Mouse (Mus musculus) small intestine, adult 2 months (tissue): Measurements from ENCODE around the gene Slc24a5. TPM values are rescaled to one million over a fixed set of nuclear protein-coding genes. Genes with fewer than 3 reads are reported as not detected.

Experiments
- H3K27ac ChIP-seq: fragments of 200-500 bp; 2 replicates; pipeline ENCODE4 v1.5.1; 2012; ENCODE audit warnings: low read depth, low read length, control low read depth, inconsistent platforms; ENCODE audit not compliant: insufficient read depth
- H3K27me3 ChIP-seq: fragments of 200-500 bp; 2 replicates; pipeline ENCODE4 v1.6.1; 2012; ENCODE audit warnings: mild to moderate bottlenecking, moderate library complexity, low read length, inconsistent platforms; ENCODE audit not compliant: control insufficient read depth, insufficient read depth
- H3K36me3 ChIP-seq: fragments of 200-500 bp; 2 replicates; pipeline ENCODE4 v1.6.1; 2012; ENCODE audit warnings: mild to moderate bottlenecking, low read length, control low read depth, inconsistent platforms; ENCODE audit not compliant: control insufficient read depth, insufficient read depth
- H3K4me1 ChIP-seq: fragments of 200-500 bp; 2 replicates; pipeline ENCODE4 v1.6.1; 2012; ENCODE audit warnings: low read length, inconsistent platforms, mixed read lengths; ENCODE audit not compliant: control insufficient read depth, insufficient read depth, insufficient read length
- H3K4me3 ChIP-seq: fragments of 200-500 bp; 2 replicates; pipeline ENCODE4 v1.5.1; 2012; ENCODE audit warnings: low read depth, mild to moderate bottlenecking, control low read depth, inconsistent platforms, low read length, moderate library complexity
- CTCF ChIP-seq: fragments of 200-500 bp; IDR thresholded peaks from 2 replicates; pipeline ENCODE4 v1.5.1; 2012; ENCODE audit warnings: low read depth, mild to moderate bottlenecking, control low read depth, inconsistent platforms, low read length, moderate library complexity, mixed read lengths; ENCODE audit not compliant: insufficient replicate concordance, insufficient read length; ENCODE audit errors: extremely low read depth
- POLR2A ChIP-seq: fragments of 200-500 bp; IDR thresholded peaks from 2 replicates; pipeline ENCODE4 v1.6.1; 2012; ENCODE audit warnings: low read depth, mild to moderate bottlenecking, control low read depth, inconsistent platforms, low read length, moderate library complexity
- WGBS: fragments of 180-500 bp; shearing (Covaris S2); methylation state at CpG from one replicate; pipeline ENCODE4 v1.1.7; 2018; 5-methylcytosine and 5-hydroxymethylcytosine counted together
- polyA plus RNA-seq: library from polyadenylated mRNA; depleted of rRNA; stranded (reverse); fragments of >200 nt; gene quantifications from 2 replicates; pipeline ENCODE4 v1.2.3, GENCODE M21; 2012

Slc24a5 gene
- polyA plus RNA-seq, 1 experiment, result not detected

DNA sequence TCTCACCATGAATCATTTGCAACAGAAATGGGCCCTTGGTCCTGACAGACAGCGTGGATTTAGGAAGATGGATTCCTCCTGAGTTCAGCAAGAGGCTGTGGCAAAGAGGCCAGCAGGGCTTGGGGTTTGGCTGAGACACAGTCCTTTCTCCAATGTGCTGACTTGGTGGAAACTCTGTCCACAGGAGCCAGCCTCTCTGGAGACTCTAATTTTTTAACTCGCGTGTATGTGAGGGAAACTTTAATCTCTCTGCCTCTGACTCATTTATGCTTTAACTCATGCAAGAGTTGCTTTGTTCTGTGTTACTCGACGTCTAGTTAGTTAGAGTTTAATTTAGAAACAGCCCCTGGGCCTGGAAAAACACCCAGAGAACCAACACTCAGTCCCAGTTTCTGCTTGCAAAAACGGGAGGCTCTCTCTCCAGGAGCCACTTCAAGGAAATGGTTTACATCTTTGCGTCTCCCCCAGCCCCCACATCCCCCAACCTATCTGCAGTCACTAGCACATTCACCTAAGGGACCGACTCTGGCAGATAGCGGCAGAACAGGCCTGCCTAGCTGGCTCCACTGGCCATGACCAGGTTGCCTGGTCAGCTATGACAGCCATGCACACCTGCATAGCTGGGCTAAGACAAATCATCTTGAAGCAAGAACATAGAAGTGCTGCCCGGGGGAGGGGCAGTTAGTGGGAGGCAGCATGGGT is 34.7 kb upstream of the Slc24a5 start:
- 56% methylated on average over 10 of the region's 10 CpGs for WGBS

DNA sequence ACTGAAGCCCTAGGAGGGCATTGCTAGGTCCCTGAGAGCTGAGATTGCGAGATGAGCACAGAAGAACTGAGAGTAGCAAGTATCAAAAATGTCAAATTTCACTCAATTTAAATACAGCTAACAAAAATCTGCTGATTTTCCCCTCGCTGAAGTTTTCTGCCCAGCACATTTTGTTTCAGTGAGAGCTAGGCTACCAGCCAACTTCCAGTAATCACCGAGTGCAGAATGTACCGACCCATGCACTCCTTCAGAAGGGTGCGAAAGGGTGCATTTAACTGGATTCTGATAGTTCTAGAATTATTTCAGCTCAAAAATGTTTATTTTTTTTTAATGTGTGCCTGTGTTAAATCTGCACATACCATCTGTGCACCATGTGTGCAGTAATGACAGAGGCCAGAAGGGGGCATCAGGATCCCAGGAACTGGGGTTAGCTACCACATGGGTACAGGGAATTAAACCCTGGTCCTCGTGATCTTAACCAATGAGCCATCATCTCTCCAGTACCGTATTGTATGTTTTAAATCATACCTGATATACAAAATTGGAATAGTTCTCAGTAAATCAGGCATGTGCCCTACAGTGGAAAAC is 12.5 kb upstream of the Slc24a5 start:
- no peak overlapping the region for H3K27ac ChIP-seq
- 83% methylated on average over 7 of the region's 7 CpGs for WGBS
- TF ChIP-seq CTCF, result no peak
- TF ChIP-seq POLR2A, result no peak
- no peaks in the 10 kb centered on the region for H3K27me3 ChIP-seq
- H3K4me1 ChIP-seq, result no peaks in the 10 kb centered on the region
- no peaks in the 10 kb centered on the region for H3K36me3 ChIP-seq
- no peak overlapping the region for H3K4me3 ChIP-seq

More for the DNA sequence above, 34.7 kb upstream of the Slc24a5 start:
- Histone ChIP-seq H3K4me1 (no peaks in the 10 kb centered on the region), H3K27ac (no peak overlapping the region), H3K27me3 (no peaks in the 10 kb centered on the region), H3K36me3 (no peaks in the 10 kb centered on the region), H3K4me3 (no peak overlapping the region)
- no peak for TF ChIP-seq CTCF
- TF ChIP-seq POLR2A, result no peak

GRCm38 (mm10) chr2:125057250-125057815 is 10.6 kb upstream of the Slc24a5 start:
- WGBS, result 20% methylated on average over 7 of the region's 7 CpGs
- no peaks in the 10 kb centered on the region for H3K4me1 ChIP-seq
- H3K36me3 ChIP-seq, result no peaks in the 10 kb centered on the region
- no peak for TF ChIP-seq POLR2A
- TF ChIP-seq CTCF, result no peak
- no peak overlapping the region for H3K27ac ChIP-seq
- H3K27me3 ChIP-seq, result no peaks in the 10 kb centered on the region
- H3K4me3 ChIP-seq, result no peak overlapping the region

DNA sequence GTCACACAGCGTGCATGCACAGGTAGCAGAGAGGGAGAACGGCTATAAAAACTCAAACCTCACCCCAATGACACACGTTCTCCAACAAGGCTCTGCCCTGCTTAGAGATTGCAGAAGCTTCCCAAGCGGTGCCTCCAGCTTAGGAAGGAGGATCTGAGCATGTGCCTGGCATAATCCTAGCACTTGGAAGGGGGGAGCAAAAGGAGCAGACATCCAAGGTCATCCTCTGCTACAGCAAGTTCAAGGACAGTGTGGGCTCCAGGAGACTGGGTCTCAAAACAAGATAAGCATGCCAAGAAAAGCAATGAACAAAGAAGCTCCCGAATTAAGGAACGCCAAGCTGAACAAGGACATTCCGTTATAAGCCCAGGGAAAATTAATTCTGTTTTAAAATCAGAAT is 6.5 kb upstream of the Slc24a5 start:
- no peak overlapping the region for H3K27ac ChIP-seq
- 91% methylated on average over 7 of the region's 7 CpGs for WGBS
- H3K36me3 ChIP-seq, result no peaks in the 10 kb centered on the region
- H3K4me3 ChIP-seq, result no peak overlapping the region
- TF ChIP-seq POLR2A (no peak), CTCF (no peak)
- no peaks in the 10 kb centered on the region for H3K4me1 ChIP-seq
- H3K27me3 ChIP-seq, result no peaks in the 10 kb centered on the region

- H3K4me3 ChIP-seq, result no peak overlapping the region
- no peak overlapping the region for H3K27ac ChIP-seq
- 63% methylated on average over 4 of the region's 4 CpGs for WGBS
- H3K27me3 ChIP-seq, result no peaks in the 10 kb centered on the region
- H3K36me3 ChIP-seq, result no peaks in the 10 kb centered on the region
- TF ChIP-seq CTCF (no peak), POLR2A (no peak)
- no peaks in the 10 kb centered on the region for H3K4me1 ChIP-seq
Measured at GRCm38 (mm10) chr2:125062944-125063343, 5.0 kb upstream of the Slc24a5 start.

DNA sequence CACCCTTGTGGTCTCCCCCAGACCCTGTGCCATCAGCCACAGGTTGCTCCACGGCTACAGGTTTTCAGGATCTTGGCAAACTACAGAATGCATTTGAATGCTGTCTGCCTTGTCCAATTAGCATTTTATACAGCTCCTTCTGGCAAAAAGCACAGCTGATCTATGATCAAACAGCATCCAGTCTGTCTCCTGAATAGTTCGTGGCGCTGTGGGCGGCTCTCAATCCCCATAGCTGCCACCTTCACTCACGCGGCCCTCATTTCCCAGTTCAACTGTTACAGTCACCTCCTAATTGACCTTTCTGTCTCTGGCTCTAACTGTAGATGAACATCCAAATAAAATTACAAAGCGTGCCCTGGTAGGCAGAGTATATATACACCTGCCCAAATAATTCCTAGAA is 551 bp upstream of the Slc24a5 start:
- H3K4me3 ChIP-seq, result no peak overlapping the region
- no peaks in the 10 kb centered on the region for H3K36me3 ChIP-seq
- TF ChIP-seq CTCF, result no peak
- H3K27me3 ChIP-seq, result no peaks in the 10 kb centered on the region
- H3K27ac ChIP-seq, result no peak overlapping the region
- WGBS, result 82% methylated on average over 7 of the region's 7 CpGs
- no peaks in the 10 kb centered on the region for H3K4me1 ChIP-seq

- Histone ChIP-seq H3K36me3 (no peaks in the 10 kb centered on the region), H3K4me1 (no peaks in the 10 kb centered on the region), H3K4me3 (no peak overlapping the region), H3K27ac (no peak overlapping the region), H3K27me3 (no peaks in the 10 kb centered on the region)
- 85% methylated on average over 12 of the region's 12 CpGs for WGBS
- TF ChIP-seq CTCF (no peak), POLR2A (no peak)
Measured at GRCm38 (mm10) chr2:125068696-125069095, 772 bp downstream of the Slc24a5 start.
